Mouse (Mus musculus) adrenal gland, adult 10 weeks (tissue): ENCODE results near the gene Fgfr4. TPM values are rescaled to one million over a fixed set of nuclear protein-coding genes. Genes with fewer than 3 reads are reported as not detected.

Experiments used
- polyA plus RNA-seq: library from polyadenylated mRNA; stranded (reverse); fragments of 350-450 nt; fragmentation: Illumina TruSeq; extraction: RNeasy Lipid Tissue Mini Kit (QIAGEN cat#74804); gene quantifications from one replicate; pipeline ENCODE4 v1.2.3, GENCODE M21; 2014; ENCODE audit warnings: low read depth, low replicate concordance

The Fgfr4 gene
- 0.41 TPM for polyA plus RNA-seq

GRCm38 (mm10) chr13:55152621-55153415 lies at the start of gene Fgfr4:
Gene Fgfr4 (plus strand): TSS chr13:55152640.

GRCm38 (mm10) chr13:55105045-55105952 lies 47.1 kb upstream of the Fgfr4 start, which contains the start of gene Zfp346:
Gene Zfp346 (plus strand): TSS chr13:55105311.

DNA sequence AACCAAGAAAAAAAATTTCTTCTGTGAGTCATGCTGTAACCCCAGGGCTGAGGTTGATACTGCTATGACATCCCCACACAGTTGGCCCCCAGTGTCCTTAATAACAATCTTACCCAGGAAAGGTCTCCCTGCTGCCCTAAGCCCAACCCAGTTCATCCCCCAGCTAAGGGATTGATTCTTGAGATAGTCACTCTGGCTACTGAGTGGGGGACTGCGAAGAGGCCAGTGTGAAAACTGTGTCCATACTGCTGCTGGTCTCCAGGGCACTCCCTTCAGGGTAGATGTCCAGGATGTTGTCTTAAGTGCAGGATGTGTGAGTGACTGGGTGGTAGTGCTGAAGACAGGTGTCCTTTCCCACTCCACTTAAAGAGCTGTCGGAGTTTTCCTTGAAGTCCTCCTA lies 19.0 kb upstream of the Fgfr4 start, which contains the start of gene Gm17617:
TSS of gene Gm17617 (minus strand) at position 101 of the 400 bp plus-strand sequence.

DNA sequence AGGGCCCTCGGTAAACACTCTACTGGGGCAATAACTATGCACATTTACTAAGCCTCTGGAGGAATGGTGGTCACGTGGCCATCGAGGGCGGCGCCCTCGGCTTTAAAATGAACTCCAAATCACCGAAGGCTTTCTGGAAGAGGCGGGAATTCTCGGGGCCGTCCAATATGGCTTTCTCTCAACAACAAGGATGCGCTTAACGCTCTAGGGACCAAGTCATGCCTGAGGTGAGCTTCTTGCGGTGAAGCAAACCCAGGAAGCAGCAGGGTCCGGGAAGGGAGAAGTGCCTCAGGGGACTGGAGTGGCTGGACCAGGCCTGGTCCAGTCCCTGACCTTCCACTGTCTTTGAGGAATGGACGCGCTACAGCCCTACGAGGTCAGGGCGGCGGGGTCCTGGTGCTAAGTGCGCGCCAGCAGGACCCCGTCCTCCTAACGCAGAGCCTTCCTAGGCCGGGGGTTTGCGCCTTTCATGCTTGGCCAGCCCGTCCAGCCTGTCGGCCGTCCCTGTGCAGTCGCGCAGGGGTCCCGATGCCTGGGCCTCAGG lies 57.3 kb downstream of the Fgfr4 start, which contains the start of gene Nsd1:
TSS of gene Nsd1 (plus strand) at position 134 of the 544 bp plus-strand sequence.

Other genes starting within 250 kb of the Fgfr4 start
- not detected for gene Unc5a, start 203.2 kb upstream of the Fgfr4 start, polyA plus RNA-seq
- not detected for gene Hk3, start 131.3 kb upstream of the Fgfr4 start, polyA plus RNA-seq
- gene Uimc1, start 52.3 kb upstream of the Fgfr4 start, polyA plus RNA-seq = 52.8 TPM
- gene Zfp346, start 47.3 kb upstream of the Fgfr4 start, polyA plus RNA-seq = 21.7 TPM
- gene Gm17617, start 19.1 kb upstream of the Fgfr4 start, polyA plus RNA-seq = not detected
- 87.9 TPM for gene Nsd1, start 57.1 kb downstream of the Fgfr4 start, polyA plus RNA-seq
- 7.9 TPM for gene Prelid1, start 167.9 kb downstream of the Fgfr4 start, polyA plus RNA-seq
- gene Rab24, start 169.3 kb downstream of the Fgfr4 start, polyA plus RNA-seq = 10.7 TPM
- gene Mxd3, start 177.2 kb downstream of the Fgfr4 start, polyA plus RNA-seq = not detected
- gene Lman2, start 210.1 kb downstream of the Fgfr4 start, polyA plus RNA-seq = 45.9 TPM
- gene Rgs14, start 217.1 kb downstream of the Fgfr4 start, polyA plus RNA-seq = not detected
- gene Slc34a1, start 245.5 kb downstream of the Fgfr4 start, polyA plus RNA-seq = not detected